Mouse (Mus musculus) embryo, embryonic 10.5 days (tissue): ENCODE measurements around the gene Btnl6.
"Not testable (repeated sequence)": the region's sequence is repeated elsewhere in the genome, so short reads cannot be mapped to it uniquely, and the experiment has no call there.

Experiments used
- DNase-seq: peaks from one replicate; pipeline ENCODE4 v3.0.0-alpha.2; 2015; ENCODE audit warnings: low spot score

The Btnl6 gene

DNA sequence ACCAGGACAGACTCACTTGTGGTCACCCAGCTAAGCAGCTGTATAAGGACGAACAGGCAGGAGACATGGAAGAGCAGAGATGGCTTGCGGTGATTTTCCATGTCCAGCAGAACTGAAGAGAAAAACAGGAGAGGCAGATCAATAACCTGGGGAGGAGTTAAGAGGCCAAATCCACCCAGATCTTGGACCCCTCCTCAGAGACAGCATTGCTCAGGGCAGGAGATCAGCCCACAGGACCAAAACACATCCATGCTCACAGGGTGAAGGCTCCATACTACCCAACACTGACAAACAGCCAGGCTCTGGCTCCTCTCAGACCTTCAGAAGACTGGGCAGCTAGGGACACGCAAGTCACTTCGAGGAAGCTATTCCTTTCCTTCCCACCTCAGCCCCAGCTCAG lies at the start of gene Btnl6:
Btnl6 (minus strand) TSS at position 101 of the 400 bp plus-strand sequence.
- DNase-seq: no peak

GRCm38 (mm10) chr17:34564796-34565195 lies 47.6 kb upstream of the Btnl6 start:
- DNase-seq: no peak

- DNase-seq: no peak
Measured at GRCm38 (mm10) chr17:34564003-34564421, 46.9 kb upstream of the Btnl6 start, which contains the start of gene Notch4. Gene Notch4 (plus strand): TSS chr17:34564268.

GRCm38 (mm10) chr17:34563354-34563753 lies 46.2 kb upstream of the Btnl6 start:
- DNase-seq: no peak

GRCm38 (mm10) chr17:34562595-34562994 lies 45.4 kb upstream of the Btnl6 start:
- no peak for DNase-seq

DNA sequence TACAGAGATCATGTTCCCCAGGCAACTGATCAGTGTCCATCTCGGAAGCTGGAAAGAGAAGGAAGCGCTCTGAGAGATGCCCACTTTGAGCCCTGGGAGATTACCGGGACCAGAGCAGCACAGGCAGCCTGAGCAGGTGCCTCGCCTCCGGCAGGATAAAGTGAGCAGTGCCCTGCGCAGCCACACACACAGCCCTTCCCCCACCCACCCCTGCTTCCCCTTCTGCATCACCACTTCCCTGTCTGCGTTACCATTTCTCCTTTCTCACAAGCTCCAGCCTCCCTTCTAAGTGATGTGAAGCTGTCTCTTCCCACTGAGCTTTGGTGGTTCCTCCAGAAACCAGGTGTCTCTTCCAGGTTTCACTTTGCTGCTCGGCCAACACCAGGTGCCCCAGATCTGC lies 44.0 kb upstream of the Btnl6 start:
- DNase-seq: no peak

GRCm38 (mm10) chr17:34560438-34560837 lies 43.3 kb upstream of the Btnl6 start:
- DNase-seq: no peak

- no peak for DNase-seq
Measured at GRCm38 (mm10) chr17:34559895-34560294, 42.7 kb upstream of the Btnl6 start.

DNA sequence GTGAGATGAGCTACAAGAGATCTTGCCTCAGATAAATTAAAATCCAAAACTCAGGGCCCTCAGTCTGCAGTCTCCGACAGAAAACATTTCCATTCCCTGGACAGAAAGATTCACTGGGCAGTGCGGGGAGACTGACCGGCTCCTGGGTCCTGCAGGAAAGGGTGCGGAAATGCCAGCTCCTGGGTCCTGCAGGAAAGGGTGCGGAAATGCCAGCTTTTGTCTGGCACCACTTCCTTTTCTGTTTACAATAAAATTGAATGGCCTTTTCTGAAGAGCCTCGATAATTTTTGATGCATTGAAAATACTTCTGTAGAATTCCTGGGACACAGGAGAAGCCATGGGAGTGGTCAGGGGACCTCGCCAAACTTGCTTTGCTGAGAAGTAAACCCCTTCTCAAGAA lies 42.0 kb upstream of the Btnl6 start:
- no peak for DNase-seq

GRCm38 (mm10) chr17:34557411-34557810 lies 40.3 kb upstream of the Btnl6 start:
- DNase-seq: no peak

GRCm38 (mm10) chr17:34556406-34556805 lies 39.3 kb upstream of the Btnl6 start:
- no peak for DNase-seq

DNA sequence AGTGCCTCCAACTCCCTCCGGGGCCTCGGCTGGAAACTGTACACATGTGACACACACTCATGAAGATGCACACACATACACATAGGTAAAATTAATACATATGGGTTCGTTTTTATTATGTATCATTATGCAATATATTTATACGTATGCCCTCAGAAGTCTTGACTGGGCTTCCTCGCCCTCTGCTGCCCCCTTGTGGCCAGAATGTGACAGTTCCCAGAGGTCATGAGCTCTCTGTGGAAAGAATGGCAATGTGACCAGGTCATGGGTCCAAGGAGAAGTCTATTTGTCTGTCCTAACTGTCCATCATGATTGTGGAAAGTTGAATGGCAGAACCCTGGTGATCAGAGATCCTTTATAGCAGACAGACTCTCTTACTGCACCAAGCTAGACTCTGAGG lies 38.3 kb upstream of the Btnl6 start:
- peak; percentile 78 for DNase-seq

DNA sequence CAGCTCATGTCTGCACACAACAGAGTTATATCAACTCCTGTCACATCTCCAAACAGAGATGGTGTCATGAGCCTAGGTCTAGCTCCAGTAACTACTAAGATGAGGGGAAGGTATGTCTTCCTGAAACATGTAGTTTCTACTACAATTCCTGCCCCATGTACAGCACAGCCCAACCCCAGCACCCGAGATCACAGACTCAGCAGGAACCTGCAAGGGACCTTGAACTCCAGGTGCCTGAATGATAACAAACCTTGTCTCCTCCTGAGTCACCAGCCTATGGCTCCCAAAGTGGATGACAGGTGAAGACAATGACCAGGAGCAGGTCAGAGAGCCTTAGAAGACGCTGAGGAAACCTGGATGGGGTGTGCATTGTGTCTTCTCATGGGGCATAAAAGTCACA lies 32.7 kb upstream of the Btnl6 start:
- DNase-seq: no peak

- DNase-seq: no peak
Measured at GRCm38 (mm10) chr17:34549156-34549555, 32.0 kb upstream of the Btnl6 start.

DNA sequence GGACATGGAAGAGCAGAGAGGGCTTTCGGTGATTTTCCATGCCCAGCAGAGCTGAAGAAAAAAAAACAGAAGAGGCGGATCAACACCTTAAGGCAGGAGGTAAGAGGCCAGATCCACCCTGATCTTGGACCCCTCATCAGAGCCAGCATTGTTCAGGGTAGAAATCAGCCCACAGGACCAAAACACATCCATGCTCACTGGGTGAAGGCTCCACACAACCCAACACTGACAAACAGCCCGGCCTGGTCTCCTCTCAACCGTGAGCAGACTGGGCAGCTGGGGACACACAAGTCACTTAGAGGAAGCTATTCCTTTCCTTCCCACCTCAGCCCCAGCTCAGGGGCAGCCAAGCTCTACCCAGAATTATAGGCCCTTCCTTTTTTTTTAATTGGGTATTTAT lies 30.4 kb upstream of the Btnl6 start:
- DNase-seq: no peak

- no peak for DNase-seq
Measured at GRCm38 (mm10) chr17:34546797-34547196, 29.6 kb upstream of the Btnl6 start.

GRCm38 (mm10) chr17:34543567-34543966 lies 26.4 kb upstream of the Btnl6 start:
- not testable (repeated sequence) for DNase-seq

GRCm38 (mm10) chr17:34532671-34533070 lies 15.5 kb upstream of the Btnl6 start:
- DNase-seq: no peak

DNA sequence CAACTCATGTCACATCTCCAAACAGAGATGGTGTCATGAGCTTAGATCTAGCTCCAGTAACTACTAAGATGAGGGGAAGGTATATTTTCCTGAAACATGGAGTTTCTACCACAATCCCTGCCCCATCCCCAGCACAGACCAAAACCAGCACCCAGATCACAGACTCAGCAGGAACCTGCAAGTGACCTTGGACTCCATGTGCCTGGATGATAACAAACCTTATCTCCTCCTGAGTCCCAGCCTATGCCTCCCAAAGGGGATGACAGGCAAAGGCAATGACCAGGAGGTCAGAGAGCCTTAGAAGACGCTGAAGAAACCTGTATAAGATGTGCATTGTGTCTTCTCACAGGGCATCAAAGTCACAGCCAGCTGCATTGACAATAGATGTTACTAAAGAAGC lies 1.8 kb upstream of the Btnl6 start:
- DNase-seq: no peak

- not testable (repeated sequence) for DNase-seq
Measured at GRCm38 (mm10) chr17:34518571-34518970, 1.4 kb upstream of the Btnl6 start.

DNA sequence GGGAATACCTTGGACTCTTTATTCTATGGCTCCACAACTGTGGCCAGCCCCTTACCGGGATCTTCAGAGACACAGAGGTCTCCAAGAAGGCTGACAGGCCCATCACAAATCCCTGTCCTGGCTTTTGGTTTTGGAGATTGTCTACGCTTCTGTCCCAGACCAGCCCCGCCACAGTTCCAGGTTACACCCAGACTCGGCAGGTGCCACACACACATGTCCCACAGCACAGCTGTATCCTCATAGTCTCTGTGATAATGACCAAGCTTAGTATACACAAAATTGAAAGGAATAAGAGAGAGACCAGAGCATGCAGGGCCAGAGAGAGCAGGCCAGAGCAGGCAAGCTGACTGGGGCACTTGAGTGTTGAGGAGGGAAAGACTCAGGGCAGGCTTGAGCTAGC lies 643 bp upstream of the Btnl6 start:
- DNase-seq: no peak

DNA sequence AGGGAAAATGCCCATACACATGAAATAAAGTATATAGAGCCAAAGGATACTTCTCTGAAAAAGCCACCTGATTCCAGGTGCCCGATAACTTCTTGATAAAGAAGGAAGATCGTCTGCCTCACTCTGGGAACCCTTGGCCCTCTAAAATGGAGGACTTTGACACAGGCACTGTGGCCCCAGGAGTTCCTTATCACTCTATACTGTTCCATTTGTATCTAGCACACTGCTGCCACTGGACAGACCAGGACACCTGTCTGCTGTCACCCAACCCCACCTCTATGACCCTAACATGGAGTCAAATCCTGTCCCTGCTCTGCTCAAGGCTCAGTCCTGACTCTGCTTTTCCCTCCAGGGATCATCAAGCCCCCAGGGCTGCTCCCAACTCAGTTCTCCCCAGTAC lies 638 bp downstream of the Btnl6 start:
- no peak for DNase-seq

- peak; percentile 3 for DNase-seq
Measured at GRCm38 (mm10) chr17:34511723-34512122, 5.4 kb downstream of the Btnl6 start.

DNA sequence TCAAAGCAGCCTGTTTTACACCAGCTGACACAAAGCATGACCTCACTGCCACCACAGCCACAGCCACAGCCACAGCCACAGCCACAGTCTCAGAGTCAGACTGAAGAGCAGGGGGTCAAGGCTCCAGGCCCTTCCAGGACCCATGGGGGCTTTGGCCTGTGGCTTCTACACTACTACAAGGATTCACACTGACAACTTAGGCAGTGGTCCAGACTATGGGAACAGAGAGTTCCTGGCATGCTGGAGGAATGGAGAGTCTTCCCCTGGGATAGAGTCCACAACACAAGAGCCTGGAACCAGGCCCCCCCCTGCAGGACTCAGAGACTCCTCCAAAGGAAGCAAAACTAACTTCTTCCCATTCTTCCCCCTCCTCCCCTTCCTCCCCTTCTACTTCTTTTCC lies 9.6 kb downstream of the Btnl6 start:
- DNase-seq: no peak

- DNase-seq: not testable (repeated sequence)
Measured at GRCm38 (mm10) chr17:34497726-34498125, 19.4 kb downstream of the Btnl6 start.
